Mouse (Mus musculus) ovary, adult 18-20 months (tissue): ENCODE results near the gene Cryl1.

Source experiments
- DNase-seq: peaks from one replicate; pipeline ENCODE4 v3.0.0; 2022; ENCODE audit warnings: low spot score, mixed read lengths

The Cryl1 gene

DNA sequence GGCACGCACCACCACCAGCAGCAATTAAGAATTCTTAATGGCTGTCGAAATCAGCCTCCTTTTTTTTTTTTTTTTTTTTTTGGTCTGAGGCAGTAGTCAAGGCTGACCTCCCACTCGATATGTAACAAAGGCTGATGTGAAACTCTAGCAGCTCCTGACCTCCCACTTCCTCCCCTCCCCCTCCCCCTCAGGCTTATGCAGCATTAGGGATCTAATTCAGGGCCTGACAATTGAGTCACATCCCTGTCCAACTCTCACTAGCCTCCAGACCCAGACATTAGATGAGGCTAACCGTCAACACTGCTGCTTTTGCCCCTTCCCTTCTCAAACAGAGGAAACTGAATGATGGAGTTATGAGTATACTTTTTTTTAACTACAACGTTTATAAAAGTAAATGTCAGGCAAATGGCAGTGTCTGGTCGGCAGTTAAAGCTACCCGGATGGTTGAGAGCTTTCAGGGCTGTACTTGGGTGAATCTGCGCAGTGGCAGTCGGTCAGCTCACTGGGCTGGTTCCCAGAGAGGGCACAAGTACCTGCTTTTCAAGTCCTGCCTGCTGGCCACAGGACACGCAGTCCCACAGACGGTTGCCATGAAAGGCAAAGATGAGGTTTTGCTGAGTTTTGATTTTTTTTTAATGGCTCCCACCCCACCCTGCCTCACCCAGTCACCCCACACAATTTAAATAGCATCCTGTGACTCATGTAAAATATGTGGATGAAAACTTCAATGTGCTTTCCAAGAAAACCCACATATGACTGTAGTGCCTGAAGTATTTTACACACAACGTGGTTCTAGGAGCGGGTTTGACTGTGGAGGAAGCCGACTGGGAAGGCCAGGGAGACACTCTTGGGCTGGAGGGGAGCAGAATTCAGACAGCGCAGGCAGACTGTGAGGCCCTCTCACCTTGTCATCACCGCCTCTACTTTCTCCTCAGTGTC lies 81.4 kb downstream of the Cryl1 start:
- no peak for DNase-seq

DNA sequence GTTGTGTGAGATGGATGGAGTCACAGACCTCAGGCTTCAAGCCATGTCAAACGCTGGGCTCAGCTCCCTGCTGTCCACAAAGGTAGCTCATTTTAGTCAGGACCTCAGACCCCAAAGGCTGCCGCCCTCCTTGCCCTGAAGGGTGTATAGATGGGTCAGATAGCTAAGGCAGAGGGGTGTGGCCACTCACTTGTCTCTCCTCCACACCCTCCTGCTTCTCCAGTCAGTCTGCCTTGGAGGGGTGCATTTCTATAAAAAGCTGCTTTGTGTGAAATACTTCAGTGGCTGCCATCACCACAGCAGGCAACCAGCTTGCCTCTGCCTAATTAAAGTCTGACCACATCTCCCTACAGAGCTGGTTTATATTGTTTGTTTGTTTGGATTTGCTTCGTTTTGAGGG lies 82.4 kb downstream of the Cryl1 start:
- no peak for DNase-seq

GRCm38 (mm10) chr14:57315551-57315950 lies 82.8 kb downstream of the Cryl1 start:
- DNase-seq, result no peak

DNA sequence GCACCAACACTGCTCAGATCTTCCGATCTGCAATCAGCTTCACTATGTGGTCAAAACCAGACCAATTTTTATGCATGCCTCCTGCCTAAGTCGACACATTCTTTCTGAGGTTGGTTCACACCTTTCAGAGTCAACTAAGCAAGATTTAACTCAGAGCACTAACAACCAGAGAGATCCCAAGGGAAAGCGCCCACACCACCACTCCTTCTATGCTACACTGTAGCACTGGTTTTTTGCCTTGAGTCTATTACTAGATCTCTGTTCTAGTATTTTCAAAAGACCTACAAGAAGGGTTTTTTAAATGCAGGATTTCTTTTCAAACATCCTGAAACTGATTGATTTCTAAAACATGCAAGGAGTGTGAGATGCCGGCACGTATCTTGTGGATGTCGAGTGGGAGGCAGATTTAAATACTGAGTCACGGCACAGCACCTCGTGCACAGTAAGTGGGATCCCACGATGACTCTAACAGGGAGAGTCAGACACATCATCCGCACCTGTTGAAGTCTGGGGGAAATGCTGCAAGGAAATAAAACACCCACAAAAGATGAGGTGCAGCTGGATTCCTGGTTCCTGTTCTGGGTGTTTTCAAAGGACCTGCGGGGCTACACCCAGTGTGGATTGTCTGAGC lies 96.6 kb downstream of the Cryl1 start:
- DNase-seq, result no peak

GRCm38 (mm10) chr14:57300530-57300929 lies 97.8 kb downstream of the Cryl1 start:
- DNase-seq, result no peak

DNA sequence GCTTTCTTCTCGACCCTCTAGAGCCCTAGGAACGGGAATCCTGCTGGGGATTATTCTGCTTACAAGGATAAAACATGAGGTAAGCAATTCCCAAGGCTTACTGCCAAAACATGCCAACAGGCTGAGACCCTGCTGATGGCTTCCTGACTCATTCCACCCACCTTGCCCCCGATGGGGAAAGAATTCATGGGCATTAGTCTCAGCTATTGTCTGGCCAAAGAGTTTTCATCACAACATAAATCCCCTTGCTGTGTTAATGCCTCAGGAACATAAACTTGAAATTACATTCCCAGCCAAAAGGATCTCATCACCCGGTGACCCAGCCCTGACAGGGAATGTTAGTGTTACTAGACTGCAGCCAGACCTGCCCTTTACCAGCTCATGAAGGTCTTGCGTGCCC lies 100.7 kb downstream of the Cryl1 start:
- DNase-seq, result no peak

GRCm38 (mm10) chr14:57291399-57291942 lies 106.9 kb downstream of the Cryl1 start:
- no peak for DNase-seq

- no peak for DNase-seq
These were observed 109.2 kb downstream of the Cryl1 start for GRCm38 (mm10) chr14:57289105-57289504.

DNA sequence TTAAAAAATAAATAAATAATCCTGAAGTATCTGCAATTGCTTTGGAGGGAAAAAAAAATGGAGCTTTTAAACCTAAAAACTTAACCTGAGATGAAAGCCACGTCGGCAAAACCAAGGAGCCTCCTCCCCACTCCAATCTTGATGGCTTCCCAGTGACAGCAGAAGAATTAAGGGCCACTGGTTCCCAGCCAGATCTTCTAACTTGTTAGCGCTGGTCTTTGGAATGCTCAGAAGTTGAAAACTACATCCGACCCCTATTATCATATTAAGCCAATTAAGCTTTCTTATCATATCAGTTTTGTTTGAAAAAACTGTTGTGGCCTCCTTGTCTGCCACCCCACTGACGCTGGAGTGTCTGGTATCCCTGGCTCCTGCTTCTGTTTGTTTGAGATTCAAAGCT lies 114.5 kb downstream of the Cryl1 start:
- DNase-seq, result no peak

- no peak for DNase-seq
These were observed 115.7 kb downstream of the Cryl1 start for GRCm38 (mm10) chr14:57282591-57282990.

DNA sequence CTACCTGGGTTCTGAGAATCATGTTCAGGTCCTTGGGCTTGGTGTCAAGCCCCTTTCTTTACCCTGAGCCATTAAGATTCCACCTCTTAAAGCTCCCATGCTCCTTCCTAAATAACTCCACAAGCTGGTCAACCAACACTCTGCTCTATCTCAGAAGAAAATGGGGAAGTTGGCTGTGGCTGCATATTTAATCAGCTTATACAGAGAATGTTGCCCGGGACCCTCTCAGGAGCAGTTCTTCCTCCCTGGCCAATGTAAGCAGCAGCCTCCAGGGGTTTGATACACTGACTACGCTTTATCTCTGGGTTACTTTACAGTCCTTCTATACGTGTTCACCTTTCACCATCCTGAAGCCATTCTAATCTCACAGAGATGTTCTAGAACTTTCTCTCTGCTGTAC lies 117.5 kb downstream of the Cryl1 start:
- no peak for DNase-seq

DNA sequence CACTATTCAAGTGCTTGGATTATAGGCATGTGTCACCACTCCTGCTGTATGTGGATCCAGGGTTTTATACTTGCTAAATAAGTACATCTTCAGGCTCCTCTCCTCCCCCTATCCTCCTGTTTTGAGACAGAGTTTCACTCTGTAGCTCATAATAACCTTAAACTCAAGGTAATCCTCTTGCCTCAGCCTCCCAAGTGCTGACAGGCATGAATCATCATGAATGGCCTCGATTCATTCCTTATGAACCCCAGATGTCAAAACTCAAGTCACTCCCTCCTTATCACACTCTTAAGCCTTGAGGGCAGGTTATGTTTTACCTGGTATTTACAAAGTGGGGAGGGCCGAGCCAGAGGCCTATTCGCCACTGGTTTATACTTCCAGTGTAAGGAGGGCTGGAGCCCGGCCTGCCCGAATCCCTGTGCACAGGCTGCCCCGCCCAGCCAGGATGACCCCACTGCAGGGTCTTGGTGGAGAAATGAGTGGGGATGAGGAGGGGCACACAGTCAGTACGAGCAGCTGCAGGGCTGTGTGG lies 121.8 kb downstream of the Cryl1 start:
- DNase-seq, result no peak

DNA sequence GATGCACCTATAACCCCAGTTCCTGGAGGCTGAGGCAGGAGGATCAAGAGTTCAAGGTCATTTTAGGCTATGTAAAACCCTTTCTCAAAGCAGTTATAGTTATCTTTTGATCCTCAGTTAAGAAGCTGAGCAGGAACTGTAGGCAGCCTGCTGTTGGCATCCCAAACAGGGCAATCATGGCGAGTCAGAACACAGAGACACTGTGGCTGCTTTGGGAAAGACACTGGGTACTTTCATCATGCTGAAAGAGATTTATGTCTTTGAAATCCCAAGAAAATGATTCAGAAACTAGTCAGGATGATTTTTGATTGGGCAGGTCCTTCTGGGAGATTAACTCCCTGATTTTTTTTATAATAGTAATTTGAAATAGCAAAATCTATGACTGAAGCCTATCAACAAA lies 126.0 kb downstream of the Cryl1 start:
- DNase-seq, result no peak

GRCm38 (mm10) chr14:57271861-57272260 lies 126.5 kb downstream of the Cryl1 start:
- no peak for DNase-seq

- DNase-seq, result no peak
These were observed 129.4 kb downstream of the Cryl1 start for GRCm38 (mm10) chr14:57268900-57269299.

DNA sequence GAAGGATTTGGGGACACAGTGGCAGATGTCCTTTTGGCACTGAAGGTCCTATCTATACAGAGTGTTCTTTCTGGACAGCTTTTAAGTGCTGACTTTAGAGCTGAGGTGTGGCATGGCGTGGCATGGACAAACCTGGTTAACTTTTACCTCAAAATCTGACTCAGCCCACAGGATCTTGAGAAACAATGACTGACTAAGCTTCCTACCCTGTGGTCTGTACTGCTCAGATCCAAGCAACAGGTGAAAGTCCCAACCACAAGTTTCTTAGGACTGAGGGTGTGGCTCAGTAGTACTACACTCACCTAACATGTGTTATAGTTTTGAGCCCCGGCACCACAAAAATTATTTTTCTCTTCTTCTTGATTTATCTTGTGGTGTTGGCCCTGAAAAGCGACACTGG lies 130.0 kb downstream of the Cryl1 start:
- DNase-seq, result no peak

- DNase-seq, result no peak
These were observed 134.4 kb downstream of the Cryl1 start for GRCm38 (mm10) chr14:57263943-57264342.

GRCm38 (mm10) chr14:57259341-57259740 lies 139.0 kb downstream of the Cryl1 start:
- DNase-seq, result no peak

DNA sequence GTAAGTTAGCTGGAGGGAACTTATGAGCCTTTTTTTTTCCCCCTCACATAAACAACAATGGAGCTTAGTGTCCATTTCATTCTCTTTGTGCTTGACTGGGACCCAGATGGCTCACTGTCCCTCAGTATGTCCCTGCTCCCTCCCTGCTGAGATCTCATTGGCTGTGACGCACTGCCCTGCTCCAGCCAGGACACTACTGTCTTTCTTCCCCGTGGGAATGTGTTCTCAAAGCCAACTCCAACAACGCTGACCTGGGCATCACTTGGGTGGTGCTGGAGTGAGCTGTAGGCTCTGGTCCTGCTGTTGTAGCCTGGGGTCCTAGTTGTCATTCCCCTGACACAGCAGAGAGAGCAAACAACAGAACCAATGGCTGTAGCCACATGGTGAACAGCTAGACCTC lies 149.7 kb downstream of the Cryl1 start:
- DNase-seq, result no peak

GRCm38 (mm10) chr14:57246575-57246974 lies 151.8 kb downstream of the Cryl1 start:
- no peak for DNase-seq

GRCm38 (mm10) chr14:57242978-57243377 lies 155.4 kb downstream of the Cryl1 start:
- no peak for DNase-seq

GRCm38 (mm10) chr14:57235276-57235675 lies 163.1 kb downstream of the Cryl1 start:
- DNase-seq, result no peak

DNA sequence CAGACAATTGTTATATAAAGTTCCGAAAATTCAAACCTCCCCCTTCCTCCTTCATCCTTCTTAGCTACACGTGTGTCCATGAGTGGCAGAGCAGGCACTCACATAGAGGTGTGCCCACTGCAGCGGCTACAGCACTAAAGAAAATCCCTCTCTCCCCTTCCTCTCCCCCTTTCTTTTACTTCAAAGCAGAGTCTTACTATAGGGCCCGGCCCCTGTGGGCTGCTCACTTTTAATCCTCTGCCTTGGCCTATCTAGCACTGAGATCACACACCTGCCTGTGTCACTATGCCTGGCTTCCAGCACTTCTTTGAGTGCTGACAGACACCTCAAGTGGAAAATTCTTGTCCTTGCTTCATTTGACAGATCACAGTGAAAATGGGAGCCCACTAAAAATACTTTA lies 163.6 kb downstream of the Cryl1 start:
- DNase-seq, result no peak
